Mouse (Mus musculus) kidney, adult 2 months (tissue): ENCODE results near the gene Acer3.

Source experiments
- CTCF ChIP-seq: fragments of 200-500 bp; conservative IDR thresholded peaks from 2 replicates; pipeline ENCODE4 v1.5.1; 2011; ENCODE audit warnings: low read depth, mild to moderate bottlenecking, control low read depth, low read length, moderate library complexity, mixed read lengths; ENCODE audit not compliant: insufficient read depth, insufficient read length
- POLR2A ChIP-seq: fragments of 200-500 bp; IDR thresholded peaks from one replicate; pipeline ENCODE4 v1.6.1; 2011; ENCODE audit warnings: low read depth, low read length, control low read depth

- no peak for TF ChIP-seq CTCF
- no peak for TF ChIP-seq POLR2A
These were observed 126.8 kb downstream of the Acer3 start for GRCm38 (mm10) chr7:98194026-98194792.
